Mouse (Mus musculus) adrenal gland (tissue): Measurements from ENCODE around the gene Hk1.
"Not testable (repeated sequence)": the region's sequence is repeated elsewhere in the genome, so short reads cannot be mapped to it uniquely, and the experiment has no call there.

Experiments used
- intact Hi-C: fragments of 180-260 bp; cut with DNase I; formaldehyde crosslinking; loops from one replicate; pipeline ENCODE4 v1.15.1; 2025

Hk1 gene

DNA sequence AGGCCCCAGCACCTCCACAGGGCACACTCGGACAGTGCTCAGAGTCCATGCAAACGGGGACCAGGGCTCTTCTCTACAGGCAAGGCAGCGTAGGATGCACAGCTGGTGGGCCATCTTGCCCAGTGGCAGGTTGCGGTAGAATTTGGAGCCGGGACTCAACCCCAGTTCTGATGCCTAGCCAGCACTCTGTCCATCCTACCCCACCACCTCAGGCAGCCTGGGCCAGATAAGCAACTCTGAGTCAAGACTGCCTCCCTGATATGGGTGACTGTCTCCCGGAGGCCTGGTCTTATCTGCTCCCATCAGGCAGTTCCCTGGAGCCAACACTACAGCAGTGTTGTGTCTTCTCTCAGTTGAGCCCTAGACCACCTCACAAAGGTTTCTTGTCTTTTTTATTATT lies 37.2 kb downstream of the Hk1 start:
- intact Hi-C loops = no loop called here

DNA sequence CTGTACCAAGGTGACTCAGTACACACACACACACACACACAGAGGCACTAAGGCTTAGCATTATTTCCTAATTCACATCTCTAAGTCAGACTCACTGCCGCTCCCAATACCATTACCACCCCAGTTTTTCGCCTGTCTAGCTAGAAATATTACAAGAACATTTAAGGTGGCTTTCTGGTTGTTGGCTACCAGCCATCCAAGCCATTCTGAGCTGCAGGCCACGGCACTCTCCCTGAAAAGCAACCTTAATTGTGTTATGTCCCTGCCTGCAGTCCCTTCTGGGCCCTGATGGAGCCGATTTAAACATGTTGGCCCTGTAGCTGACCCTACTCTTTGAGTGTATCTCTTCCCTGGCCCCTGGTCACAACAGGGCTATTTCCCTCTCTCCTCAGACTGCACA lies 37.8 kb downstream of the Hk1 start:
- intact Hi-C loops = no loop called here

DNA sequence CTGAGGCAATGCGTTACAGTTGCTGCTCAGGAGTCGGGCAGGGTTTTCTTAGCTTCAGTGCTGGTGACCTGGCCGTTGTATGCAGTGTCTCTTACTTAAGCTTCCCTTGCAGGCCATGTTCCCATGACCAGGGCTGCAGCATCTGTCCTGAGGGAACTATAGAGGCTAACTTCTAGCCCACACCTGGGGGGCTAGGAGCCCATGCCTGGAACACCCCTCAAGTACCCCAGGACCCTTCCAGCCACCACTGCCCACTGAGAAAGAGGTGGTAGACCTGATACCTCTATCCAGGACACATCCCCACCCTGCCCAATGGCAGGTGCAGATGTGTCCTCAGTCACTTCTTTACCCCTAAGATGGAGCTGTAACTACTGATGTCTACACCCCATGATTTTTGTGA lies 38.7 kb downstream of the Hk1 start:
- intact Hi-C loops = no loop called here

DNA sequence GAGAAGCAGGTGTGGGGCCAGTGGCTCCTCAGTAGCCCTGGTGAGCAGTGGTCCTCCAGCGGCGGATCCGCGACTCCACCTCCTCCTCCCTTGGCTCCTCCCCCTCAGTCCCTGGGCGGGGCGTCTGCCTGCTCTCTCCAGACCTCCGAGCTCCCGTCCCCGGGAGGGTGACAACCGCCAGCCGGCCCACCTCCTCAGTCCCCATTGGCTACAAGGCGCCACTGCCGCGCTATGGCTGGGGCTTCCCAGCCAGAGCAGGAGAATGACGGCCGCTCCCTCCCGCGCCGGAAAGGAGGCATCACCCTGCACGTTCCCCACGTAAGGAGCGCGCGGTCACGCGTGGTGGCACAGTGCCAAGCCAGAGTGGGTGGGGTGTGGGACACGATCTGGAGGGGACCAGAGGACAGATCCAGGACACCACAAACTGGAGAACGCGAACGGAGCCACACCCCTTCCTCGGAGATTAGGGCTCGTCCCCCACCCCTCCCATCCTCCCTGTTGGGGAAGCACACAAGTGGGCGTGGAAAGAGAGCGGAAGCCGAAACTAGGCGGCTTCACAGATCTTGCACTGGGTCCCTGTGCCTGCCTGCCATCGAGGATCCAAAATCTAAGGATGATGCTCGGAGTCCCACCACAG lies 39.5 kb downstream of the Hk1 start:
- intact Hi-C loops = no loop called here

DNA sequence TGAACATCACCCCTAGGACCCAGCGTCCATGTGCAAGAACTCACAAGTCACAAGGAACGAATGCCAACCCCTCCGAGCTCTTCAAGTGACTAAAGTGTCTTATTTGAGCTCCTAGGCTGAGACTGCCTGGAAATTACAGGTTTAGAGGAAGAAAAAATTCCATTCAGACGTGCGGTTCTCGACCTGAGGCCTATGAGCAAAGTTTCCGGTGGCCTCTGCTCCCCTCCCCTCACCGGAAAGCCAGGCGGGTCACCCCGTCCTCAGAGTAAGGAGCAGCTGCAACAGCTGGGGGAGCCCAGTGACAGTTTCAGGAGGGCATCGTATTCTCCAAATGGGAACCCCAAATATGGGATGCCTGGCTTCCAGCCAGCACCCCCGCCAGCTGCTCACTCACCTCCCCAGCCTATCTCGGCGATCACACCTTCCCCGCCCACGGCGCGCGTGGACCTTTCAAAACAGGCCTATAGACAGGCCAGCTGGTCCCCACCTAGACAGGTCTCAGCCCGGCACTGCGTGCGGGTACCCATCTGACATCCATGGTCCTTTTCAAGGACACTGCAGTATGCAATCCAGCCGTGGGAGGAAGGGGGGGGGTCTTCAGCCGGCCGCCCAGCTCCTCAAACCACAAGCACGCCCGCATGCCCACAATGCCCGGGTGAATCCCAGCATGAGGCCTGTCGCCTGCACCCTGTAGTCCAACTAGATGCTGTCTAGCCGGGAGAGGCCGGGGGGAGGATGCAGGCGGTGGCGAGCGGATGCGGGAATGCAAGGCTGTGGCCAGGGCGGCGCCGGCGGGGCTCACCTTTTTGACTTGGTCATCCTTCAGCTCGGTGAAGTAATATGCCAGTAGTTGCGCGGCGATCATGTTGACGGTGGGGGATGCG lies 40.3 kb downstream of the Hk1 start:
- intact Hi-C loops = no loop called here

DNA sequence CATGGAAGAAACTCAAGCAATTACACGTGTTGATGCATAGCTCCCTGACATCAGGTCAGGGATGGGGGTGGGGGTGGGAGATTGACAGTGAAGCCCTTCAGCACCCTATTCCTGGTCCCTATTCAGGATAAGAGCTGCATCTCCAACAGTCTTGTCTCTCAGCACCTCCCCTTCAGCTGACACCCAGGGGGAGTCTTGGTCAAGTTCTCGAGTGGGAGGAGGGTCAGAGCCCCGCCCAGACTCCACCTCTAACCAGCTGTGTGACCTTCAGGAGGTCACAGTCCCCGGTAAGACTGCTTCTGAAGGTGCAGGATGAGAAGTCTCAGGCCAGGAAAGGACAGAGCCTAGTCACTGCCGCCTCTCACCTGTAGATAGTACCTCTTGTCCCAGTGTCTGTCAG lies 41.1 kb downstream of the Hk1 start:
- intact Hi-C loops = no loop called here

DNA sequence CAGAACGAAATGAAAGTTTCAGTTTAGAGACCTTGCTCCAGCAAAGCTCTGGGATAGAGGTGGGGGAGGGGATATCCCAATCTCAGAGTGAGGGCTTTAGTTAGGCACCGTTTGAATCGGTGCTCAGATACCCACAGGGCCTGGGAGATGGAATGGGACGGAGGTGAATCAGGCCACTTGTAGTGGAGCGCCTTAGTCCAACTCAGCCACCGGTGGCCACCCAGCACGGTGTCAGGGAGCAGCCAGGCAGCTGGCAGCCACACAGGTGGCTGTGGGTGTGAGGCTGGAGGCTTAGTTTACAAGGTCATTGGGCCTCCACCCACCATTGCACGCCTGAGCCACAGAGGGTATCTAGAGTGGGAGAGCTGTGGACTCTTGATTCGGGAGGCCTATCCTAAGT lies 41.5 kb downstream of the Hk1 start:
- intact Hi-C loops = no loop called here

DNA sequence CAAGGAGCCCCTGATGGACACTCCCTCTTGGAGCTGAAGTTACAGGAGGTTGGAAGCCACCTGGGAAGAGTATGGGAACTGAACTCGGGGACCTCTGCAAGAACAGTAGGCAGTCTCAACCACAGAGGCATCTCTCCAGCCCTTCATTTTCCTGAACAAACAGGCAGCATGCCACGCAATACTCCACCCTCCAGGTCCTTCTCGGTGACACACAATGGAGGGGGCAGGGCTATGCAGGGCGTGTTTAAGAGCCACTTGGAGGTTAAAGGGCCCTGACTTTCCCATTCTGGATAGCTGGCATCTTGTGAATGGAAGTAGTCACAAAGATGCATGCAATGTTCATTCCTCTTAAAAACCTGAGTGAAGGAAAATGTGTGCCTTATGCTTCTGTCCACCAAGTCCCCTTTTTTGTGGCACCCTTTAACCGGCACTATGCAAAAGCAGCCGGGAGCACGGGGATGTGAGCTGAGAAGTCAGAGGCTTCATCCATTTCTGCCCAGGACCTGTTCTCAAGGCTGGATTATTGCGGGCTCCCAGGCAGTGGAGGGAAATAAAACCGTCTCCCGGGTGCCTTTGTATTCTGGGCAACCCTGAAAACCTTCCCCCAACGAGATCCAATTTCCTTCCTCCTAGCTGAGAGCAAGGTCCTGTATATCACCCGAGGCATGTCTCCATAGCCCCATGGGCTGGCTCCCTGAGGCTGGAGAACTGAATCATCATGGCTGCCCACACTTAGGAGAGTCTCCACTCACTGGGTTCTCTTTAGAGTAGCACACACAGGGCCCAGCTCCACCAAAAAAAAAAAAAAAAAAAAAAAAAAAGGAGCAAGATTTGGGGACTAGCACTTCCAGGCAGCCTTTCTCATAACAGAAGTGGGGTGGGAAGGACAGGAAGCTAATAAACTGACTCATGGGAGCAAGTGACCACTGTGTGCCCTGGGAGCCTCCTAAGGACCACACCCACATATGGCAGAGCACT lies 42.8 kb downstream of the Hk1 start:
- intact Hi-C loops = no loop called here

DNA sequence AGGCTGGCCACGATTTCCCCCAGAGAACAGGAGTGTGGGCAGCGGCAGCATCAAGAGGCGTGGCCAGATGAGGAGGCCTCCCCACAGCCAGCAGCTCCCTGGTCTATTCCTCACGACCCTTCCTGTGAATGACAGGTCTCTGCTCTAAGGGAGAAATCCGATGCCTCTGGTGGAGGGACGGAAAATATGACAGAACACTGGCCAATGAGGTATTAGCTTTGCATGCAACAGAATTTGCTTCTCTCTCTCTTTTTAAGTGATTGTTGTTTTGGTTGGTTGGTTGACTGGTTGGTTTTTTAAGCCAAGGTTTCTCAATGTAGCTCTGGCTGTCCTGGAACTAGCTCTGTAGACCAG lies 44.3 kb downstream of the Hk1 start:
- intact Hi-C loops = no loop called here

DNA sequence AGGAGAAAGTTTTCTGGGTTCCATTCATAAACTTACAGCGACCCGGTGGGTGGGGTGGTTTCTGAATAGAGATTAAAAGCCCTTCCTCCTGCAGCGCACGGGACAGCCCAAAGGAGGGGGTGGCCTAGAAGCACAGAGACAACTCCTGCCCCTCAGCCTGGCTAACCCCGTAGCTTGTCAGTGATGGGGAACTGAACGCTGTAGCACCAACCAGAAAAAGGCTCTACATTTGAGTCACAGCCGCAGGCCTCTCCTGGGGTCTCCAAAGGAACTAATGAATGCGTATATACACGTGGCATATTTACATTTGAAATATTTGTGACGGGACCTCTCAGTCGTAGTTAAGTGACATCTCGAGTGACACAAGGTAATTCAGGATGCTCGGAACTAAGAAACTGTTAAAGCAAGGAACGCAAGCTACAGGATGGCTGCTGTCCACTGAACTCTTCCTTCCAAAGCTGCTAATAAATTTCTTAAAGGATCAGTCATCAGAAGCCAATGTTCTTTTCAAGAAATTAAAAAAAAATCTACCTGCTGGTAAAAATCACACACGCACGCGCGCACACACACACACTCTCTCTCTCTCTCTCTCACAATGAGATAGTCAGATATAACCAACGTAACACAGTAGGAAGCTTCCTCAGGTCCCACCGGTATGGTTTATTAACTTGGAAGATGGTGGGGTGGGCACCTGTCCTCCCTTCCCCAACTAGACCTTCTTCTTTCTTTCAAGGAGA lies 44.9 kb downstream of the Hk1 start:
- intact Hi-C loops = no loop called here

DNA sequence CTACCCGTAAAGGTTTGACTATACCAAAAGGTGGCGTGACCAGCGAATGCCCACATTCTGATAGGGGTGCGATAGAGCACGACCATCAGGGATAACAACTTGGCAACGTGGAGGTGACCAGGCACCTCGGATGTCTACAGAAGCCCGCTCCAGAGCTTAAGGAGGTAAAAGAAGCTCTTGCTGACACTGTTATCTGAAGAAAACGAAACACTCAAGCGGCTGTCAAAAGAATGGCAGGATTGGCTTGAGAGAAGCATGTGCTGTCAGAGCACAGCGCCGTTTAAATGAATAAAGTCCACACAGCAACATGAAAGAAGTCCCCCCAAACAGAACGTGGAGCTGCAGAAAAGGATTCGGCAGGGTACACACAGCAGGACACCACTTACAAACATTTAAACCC lies 46.4 kb downstream of the Hk1 start:
- intact Hi-C loops = no loop called here

DNA sequence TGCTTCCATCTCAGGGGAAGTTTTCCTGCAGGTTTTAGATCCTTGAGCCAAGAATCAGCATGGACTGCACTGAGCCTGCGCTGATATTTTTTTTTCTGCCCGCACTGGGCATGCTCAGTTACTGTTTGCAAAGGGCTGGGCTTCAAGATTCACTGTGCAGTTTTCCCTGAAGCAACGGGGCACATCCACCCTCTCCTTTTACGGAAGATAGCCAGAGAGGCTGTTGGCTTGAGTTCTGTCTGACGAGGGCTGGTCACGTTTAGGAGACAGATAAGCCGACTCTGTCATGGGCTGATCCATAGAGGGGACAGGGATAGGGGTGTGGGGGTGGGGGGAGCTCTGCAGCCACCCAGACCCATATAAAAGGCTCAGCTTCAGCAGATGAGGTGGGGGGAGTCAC lies 47.2 kb downstream of the Hk1 start:
- intact Hi-C loops = no loop called here

DNA sequence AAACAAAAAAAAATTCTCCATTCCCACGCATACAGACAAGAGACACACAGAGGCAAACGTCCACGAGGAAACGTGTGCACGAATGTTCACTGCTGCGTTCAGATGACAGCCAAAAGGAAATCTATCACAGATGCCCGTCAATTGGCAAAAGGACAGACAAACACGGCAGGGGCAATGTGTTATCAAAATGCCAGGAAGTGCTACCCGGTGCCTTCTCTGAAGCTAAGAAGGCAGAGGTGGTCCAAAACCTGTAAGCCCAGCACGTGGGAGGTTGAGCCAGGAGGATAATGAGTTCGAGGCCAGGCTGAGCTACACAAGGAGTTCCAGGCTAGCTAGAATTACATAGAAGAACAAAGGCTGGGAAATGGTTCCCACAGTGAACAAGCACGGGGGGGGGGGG lies 47.9 kb downstream of the Hk1 start:
- intact Hi-C loops = no loop called here

DNA sequence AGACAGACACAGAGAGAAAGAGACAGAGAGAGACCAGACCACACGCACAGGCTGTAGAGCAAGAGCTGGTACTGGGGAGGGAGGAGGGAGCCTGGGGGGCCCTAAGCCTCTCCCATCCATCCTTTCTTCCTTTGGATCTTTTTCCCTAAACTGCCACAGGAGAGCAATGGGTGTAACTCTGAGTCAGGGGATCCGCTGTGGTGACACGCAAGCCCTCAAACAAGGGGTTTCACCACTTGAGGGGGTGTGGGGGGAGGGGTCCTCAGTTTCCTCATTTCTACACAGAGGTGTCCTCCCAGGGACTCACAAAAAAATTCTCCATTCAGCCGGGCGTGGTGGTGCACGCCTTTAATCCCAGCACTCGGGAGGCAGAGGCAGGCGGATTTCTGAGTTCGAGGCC lies 48.4 kb downstream of the Hk1 start:
- intact Hi-C loops = no loop called here

DNA sequence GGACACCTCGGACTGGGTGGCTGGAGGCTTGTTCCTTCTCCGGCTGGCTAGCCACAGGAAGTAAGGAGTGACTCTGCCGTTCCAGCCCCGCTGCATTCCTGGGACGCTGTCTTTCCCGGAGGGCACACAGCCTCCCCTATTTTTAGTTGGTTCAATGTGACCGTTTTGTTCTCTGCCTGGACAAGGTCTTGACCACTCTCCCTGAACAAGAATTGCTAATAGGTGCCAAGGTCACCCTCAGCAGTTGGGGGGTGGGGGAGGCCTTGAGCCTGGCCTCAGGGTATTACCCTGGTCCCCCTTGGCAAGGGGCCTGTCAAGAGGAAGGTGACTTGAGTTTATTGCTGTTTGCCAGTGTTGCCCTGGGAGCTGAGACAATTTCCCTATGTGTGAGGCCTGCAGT lies 49.9 kb downstream of the Hk1 start:
- intact Hi-C loops = no loop called here

DNA sequence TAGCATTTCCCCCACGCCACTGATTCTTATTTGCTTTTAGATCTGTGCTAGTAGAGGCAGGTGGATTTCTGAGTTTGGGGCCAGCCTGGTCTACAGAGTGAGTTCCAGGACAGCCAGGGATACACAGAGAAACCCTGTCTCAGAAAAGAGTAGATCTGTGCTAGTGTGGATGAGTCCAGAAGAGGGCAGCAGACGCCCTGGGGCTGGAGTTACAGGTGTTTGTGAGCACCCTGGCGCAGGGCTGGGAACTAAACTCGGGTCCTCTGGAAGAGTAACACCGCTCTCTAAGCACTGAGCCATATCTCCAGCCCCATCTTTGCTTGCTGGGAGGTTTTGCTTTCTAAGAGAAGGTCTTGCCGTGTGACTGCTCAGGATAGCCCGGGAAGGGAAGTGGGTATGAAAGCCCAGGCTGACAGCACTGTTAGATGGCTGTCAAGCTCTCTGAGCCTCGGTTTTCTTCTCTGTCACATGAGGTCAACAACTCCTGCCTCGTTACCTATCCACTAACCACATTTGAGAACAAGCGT lies 50.8 kb downstream of the Hk1 start:
- intact Hi-C loops = no loop called here

DNA sequence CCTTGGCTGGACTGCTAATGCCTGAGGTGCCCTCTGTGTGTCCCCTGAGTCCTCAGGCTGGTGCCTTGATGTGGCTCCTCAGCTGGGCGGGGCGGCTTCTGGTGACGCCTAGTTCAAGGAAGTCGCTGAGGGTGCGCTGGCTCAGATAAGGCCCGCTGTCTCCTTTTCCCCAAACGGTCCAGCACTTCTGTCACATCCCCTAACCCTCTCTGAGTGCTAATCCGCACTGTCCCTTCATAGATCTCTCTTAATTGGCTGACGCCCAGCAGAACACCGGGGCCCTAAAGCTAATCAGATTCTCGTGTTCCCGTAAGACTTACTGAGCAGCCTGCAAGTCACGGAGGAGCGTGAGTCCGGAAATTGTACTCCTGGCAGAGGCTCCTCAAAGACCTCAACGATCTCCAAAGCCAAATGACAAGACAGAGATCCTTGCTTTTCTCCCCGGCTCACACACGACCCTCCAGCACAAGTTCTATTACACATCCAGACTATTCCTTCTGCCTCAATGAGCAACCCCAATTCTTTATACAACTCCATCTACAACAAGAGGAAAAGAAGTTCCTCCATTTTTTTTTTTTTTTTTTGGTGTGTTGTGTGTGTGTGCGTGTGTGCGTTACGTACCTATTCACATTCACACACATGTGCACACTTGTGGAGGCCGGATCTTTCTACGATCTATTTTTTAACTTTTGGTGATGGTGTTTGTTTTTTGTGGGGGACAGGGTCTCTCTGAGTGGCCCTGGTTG lies 52.0 kb downstream of the Hk1 start:
- intact Hi-C loops = no loop called here

DNA sequence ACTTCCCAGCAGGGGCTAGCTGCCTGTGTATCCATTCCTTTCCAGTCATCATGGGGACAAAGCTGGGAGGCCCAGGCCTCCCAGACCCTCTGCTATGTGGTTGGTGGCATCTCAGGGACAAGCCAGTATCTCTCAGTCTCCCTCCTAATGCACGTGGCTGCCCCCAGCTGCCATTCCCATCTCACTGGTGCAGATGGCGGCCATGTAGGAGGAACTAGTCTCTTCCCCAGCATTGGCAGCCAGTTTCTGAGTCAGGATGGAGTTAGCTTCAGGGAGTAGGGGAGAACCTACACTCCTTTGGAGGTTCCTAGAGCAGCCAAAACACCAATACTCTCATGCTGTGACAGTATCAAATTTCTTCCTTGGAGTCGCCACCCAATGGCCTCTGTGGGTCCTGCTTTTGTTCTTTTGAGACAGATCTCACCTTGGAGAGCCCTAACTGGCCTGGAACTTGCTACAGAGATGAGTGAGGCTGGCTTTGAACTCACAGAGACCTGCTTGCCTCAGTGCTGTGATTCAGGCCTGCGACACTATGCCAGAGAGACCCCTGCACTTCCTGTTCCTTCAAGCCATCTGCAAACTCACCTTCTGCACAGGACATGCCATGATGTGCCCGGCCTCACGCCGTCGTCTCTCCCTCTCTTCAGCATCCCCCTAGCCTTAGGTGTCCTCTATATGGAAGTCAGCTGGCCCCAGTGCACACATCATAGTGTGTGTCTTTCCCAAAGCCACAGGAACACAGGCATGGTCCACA lies 52.7 kb downstream of the Hk1 start:
- intact Hi-C loops = no loop called here

DNA sequence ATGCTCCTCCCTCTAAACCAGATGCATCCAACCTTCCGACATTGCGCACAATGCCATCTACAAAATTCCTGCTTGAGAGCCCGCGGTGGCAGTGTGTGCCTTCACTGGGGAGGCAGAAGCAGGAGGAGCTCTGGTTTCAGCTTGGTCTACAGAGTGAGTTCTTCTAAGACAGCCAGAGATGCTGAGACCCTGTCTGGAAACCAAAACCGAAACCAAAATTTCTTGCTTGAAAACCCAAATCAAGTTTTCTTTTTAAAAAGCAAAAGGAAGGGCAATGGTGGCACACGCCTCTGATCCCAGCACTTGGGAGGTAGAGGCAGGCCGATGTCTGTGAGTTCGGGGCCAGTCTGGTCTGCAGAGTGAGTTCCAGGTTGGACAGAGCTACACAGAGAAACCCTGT lies 53.7 kb downstream of the Hk1 start:
- intact Hi-C loops = no loop called here

DNA sequence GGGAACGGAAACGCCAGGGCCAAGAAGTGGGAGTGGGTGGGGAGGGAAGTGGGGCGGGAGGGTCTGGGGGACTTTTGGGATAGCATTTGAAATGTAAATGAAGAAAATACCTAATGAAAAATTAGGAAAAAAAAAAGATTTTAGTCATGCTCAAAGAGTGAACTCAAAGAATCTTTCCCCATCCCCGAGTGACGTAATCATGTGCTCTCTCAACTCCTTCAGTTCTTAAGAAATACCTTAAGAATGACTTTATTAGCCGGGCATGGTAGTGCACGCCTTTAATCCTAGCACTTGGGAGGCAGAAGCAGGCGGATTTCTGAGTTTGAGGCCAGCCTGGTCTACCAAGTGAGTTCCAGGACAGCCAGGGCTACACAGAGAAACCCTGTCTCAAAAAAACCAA lies 56.9 kb downstream of the Hk1 start:
- intact Hi-C loops = not testable (repeated sequence)
